9 mouse cellular contexts compared by ENCODE assay signal in the genomic region with DNA sequence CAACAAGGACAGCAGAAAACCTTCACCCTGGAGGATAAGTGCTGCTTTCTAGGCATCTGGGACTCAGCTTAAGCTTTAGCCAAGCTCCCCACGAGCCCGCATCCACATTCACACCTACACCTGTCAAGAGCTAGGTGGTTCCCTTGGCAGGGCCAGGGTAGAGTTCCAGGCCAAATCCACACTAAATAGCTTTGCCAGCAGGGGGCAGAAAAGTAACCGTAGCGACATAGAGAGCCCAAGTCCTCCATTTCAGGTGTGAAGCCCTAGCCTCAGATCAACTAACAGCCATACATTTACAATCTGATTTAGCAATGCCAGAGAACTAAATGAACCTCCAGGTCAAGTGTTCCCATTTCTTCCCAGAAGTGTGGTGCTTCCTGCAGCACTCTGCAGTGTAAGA.
DNase-seq lines count a peak whose midpoint lies in the region; ATAC-seq and TF ChIP-seq lines count a peak whose summit lies in the region.
"Had no signal": no experiment of that assay in that cellular context is flagged by ENCODE, and none has a peak within 500 bp of the region (broad histone marks: within the 10 kb centered on the region; RNA-seq: fewer than 3 reads in every experiment).

No protein-coding gene starts in this region.

- no peaks in the 10 kb centered on the region for H3K36me3 ChIP-seq in forebrain, embryonic 12.5 days (replicated peaks)
- H3K36me3 ChIP-seq in midbrain, embryonic 16.5 days (ENCODE audit: control insufficient read depth, insufficient read depth, low read length), result no peaks in the 10 kb centered on the region

- 28% methylated on average over 4 of the region's 4 CpGs for WGBS in forebrain, embryonic 12.5 days
- 37% methylated on average over 4 of the region's 4 CpGs for WGBS in midbrain, embryonic 16.5 days

- peaks cover 17% of the 10 kb centered on the region for H3K27me3 ChIP-seq in Patski
- peaks cover 14% of the 10 kb centered on the region for H3K27me3 ChIP-seq in forebrain, embryonic 12.5 days
- H3K27me3 ChIP-seq in midbrain, embryonic 16.5 days (ENCODE audit: control insufficient read depth, insufficient read depth, low read depth, low read length), result no peaks in the 10 kb centered on the region; the same call in none of the 2 replicates

- intact Hi-C loops in left cerebral cortex, adult 2 months (cut with DNase I), result loop anchor here (1.0 to 5.0 kb wide), 2 partner anchors 205 to 570 kb away; partner anchors contain the start of gene Rtl9
- intact Hi-C loops in left cerebral cortex, postnatal 10 days (cut with DNase I), result loop anchor here (5.0 kb wide), 2 partner anchors 150 to 205 kb away; partner anchors contain the start of gene Pak3

- ATAC-seq in Patski, result no peak
- ATAC-seq in forebrain, embryonic 12.5 days (ENCODE audit: low FRiP score), result no peak
- no peak for ATAC-seq in midbrain, embryonic 16.5 days

- H3K4me3 ChIP-seq in left cerebral cortex, adult 2 months, result no peak overlapping the region
- peak overlapping the region; percentile 59 for H3K4me3 ChIP-seq in forebrain, embryonic 12.5 days (replicated peaks)
- H3K4me3 ChIP-seq in midbrain, embryonic 16.5 days (ENCODE audit: low read depth, low read length), result peak overlapping the region; percentile 12; the same call in 1 of the 2 replicates
- H3K4me3 ChIP-seq: myocyte had no signal

- peaks cover 2% of the 10 kb centered on the region; the same call in 1 of the 2 replicates for H3K4me1 ChIP-seq in forebrain, embryonic 12.5 days
- H3K4me1 ChIP-seq in midbrain, embryonic 16.5 days (ENCODE audit: control insufficient read depth, insufficient read depth, low read length), result peaks cover 9% of the 10 kb centered on the region

- in situ Hi-C loops in Patski (cut with MboI; ENCODE audit: low pct_unique_long_range_greater_than_20kb), result loop anchor here (5.0 kb wide), 2 partner anchors 205 to 570 kb away; partner anchors contain the start of gene Rtl9

- CTCF ChIA-PET in Patski (lab: Charles Lee), result interaction anchor here (1.2 to 1.8 kb wide), 3 partner anchors 205 to 568 kb away, joined by 5 to 7 read pairs (median 5); partner anchors contain the start of gene Rtl9

- DNase-seq in left cerebral cortex, adult 2 months (ENCODE audit: extremely low spot score in 1 of 2, low spot score in 2 of 2), result peak; percentile 13 to 31
- no peak for DNase-seq in left cerebral cortex, postnatal 10 days (ENCODE audit: extremely low spot score in 1 of 2, low spot score in 2 of 2)
- no peak for DNase-seq in Patski (ENCODE audit: low read depth, low spot score)
- DNase-seq in urinary bladder, adult 18-20 months (ENCODE audit: low spot score in 2 of 2), result no peak
- DNase-seq in frontal cortex, postnatal 14 days (ENCODE audit: low spot score in 2 of 2), result no peak
- no peak for DNase-seq in thymus, postnatal 25 days

- no peak overlapping the region for H3K9ac ChIP-seq in forebrain, embryonic 12.5 days
- H3K9ac ChIP-seq in midbrain, embryonic 16.5 days (ENCODE audit: low read depth, low read length), result no peak overlapping the region

- H3K9me3 ChIP-seq in forebrain, embryonic 12.5 days, result no peaks in the 10 kb centered on the region
- H3K9me3 ChIP-seq in midbrain, embryonic 16.5 days (replicated peaks; ENCODE audit: control insufficient read depth, low read length, poor library complexity, severe bottlenecking), result no peaks in the 10 kb centered on the region

- peak overlapping the region; percentile 58 for H3K4me2 ChIP-seq in forebrain, embryonic 12.5 days
- H3K4me2 ChIP-seq in midbrain, embryonic 16.5 days (ENCODE audit: low read length), result peak overlapping the region; percentile 55

- TF ChIP-seq CTCF in left cerebral cortex, adult 2 months (IDR thresholded peaks at IDR 0.05), result peak; percentile 45
- peak; percentile 42 for TF ChIP-seq CTCF in Patski (IDR thresholded peaks at IDR 0.05)

- POLR2A ChIA-PET in Patski (lab: Charles Lee), result no interaction called here

- no peak overlapping the region for H3K27ac ChIP-seq in left cerebral cortex, adult 2 months
- no peak overlapping the region for H3K27ac ChIP-seq in forebrain, embryonic 12.5 days
- no peak overlapping the region for H3K27ac ChIP-seq in midbrain, embryonic 16.5 days (ENCODE audit: low read length)

Comparison
In these comparisons a context has a peak if more than half of its experiments do, and no peak if none do; other contexts are left out.
1. DNase-seq: peak in left cerebral cortex, adult 2 months (2 of 2); none in left cerebral cortex, postnatal 10 days (0 of 2), Patski (single experiment), urinary bladder, adult 18-20 months (0 of 2), frontal cortex, postnatal 14 days (0 of 2) and thymus, postnatal 25 days (single experiment).